Mouse (Mus musculus): ENCODE data around the gene Olfr722.
"Not testable (repeated sequence)": the region's sequence is repeated elsewhere in the genome, so short reads cannot be mapped to it uniquely, and the experiment has no call there.

Olfr722 gene

DNA sequence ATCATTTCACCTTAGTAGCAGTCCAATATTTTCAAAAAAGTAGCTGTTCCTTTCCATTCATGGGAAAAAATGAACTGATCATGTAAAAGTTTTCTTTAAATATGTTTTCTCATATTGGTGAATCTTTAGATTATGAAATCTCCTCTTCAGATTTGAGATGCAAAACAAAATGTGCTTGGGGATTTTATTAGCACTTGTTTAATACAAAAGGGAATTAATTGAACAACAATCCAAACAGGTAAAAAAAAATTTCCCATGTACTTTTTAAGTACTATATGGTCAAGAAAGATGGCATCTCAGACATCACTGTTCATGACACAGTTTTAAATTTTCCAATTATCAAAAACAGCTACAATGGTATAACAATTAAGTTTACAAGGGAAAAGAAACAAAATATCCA is at the start of gene Olfr722:
Olfr722 (minus strand) TSS at position 101 of the 400 bp plus-strand sequence.
- DNase-seq (ENCODE audit: low spot score in 2 of 2): no peak

DNA sequence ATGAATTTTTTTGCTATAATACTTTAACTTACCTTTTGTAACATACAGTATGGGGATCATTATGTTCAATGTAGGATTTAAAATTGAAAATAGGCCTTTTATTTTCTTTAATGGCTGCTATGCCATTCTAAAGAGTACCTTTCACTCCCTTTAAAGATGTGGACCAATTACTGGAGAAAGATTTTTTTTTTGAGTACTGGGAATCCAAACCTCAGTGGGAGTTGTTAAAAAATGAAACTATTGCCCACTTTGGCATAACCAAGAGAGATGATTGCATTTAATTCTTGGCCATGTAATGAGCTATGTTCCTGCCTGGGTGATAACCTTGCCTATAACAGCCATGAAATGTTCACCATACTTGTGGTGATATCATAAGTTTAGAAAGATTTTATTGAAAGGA is 29.9 kb upstream of the Olfr722 start, which contains the start of gene Olfr723:
Olfr723 (minus strand) TSS at position 101 of the 400 bp plus-strand sequence.
- DNase-seq (ENCODE audit: low spot score in 2 of 2): not testable (repeated sequence)

DNA sequence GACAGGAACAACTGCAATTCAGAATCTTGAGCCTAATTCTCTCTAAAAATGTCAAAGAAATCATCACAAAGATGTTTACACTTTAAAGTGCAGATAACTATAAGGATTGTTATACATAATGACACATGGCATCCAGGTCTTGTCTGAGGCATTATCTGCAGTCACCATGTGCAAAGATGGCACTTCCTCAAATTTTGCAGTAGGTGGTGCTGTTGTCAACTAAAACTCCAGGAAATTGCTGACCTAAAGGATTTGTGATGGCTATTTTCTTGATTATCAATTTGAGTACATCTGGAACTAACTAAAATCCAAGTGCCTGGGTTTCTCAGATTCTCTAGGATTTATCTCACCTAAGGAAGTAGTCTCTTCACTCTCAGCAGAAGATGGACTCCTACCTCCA is 41.4 kb downstream of the Olfr722 start:
- no peak for DNase-seq (ENCODE audit: low spot score in 2 of 2)

Measured in thymus, postnatal 10 days (tissue).